Mouse (Mus musculus): ENCODE measurements at regions not wholly inside any gene's neighbourhood (a gene's known extent, or its start where the extent isn't known, plus 50 kb on each side); places are given as distances from the start of the nearest gene placed in this dataset.

DNA sequence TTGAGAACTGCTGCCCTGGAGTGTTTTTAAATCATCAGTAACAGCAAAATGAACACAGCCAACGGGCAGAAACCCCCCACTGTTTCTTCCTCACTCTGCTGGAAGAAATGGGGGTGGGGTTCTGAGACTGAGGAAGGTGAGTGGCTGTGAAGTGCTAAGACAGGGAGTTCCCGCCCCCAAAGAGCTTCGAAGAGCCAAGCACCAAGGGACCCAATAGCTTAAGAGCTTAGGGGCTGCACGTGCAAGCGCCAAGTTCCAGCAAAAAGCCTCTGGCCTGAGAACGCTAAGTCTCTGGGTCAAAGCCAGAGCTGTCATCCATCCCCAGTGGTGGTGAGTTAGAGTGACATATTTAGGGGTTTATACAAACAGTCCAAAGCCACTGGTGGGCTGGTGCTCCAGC is 55.1 kb upstream of the Pcbd1 start:
- no peak for DNase-seq
- intact Hi-C loops (cut with DNase I; ENCODE audit: low total_unique reads): no loop called here

DNA sequence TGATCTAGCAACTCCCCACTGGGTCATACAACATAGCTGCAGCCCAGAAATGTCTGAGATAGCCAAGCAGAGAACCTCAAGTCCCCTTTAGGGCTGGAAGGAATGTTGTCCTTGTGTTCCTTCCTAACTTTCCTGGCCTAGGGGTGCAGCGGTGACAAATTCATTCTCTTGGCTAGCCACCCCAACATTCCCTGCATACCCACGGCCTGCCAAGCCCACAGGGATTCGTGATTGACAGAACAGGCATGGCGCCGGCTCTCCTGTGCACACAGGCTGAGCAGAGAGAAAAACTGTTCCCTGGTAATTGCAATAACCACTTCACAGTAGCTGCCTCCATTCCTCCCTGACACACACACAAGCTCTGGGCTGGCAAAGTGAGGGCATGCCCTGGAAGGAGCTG is 60.5 kb upstream of the Pcbd1 start:
- intact Hi-C loops (cut with DNase I; ENCODE audit: low total_unique reads): no loop called here
- DNase-seq: peak; percentile 26

- DNase-seq: no peak
- intact Hi-C loops (cut with DNase I; ENCODE audit: low total_unique reads): no loop called here
These were observed 61.9 kb upstream of the Pcbd1 start for GRCm38 (mm10) chr10:61027215-61027614.

DNA sequence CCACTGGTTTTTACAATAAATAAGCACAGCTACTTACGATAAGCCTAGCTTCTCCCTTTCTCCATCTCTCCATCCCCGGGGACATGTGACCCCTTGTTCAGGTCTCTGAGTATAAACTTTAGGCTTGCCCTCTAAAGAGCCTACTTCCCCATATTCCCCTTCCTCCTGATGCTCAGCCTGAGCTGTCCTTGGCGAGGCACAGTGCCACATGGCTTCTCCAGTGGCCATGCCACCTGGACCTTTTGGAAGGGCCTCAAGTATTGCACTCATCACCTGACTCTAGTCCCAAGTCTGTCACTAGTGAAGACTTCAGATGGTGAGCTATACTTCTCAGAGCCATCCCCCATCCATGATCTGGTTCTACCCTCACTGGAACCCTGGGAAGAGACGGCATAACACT is 64.1 kb upstream of the Pcbd1 start:
- no peak for DNase-seq
- intact Hi-C loops (cut with DNase I; ENCODE audit: low total_unique reads): no loop called here

DNA sequence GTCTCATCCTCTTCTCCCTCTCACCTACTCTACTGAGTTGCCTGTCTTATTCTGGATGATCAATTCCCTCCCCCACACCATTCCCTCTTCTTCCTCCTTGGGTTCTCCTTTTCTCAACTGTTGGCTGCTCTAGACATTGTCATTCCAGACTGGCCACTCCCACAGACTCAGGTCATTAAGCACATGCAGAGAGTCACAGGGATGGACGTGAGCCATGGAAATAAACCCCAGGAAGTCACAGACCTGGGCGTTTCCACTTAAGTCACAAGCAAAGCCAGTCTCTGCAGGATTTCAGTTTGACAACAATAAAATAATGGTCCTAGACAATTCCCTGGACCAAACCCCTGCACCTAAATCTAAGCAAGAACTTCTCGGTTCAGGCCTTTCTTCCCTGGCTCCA is 65.0 kb upstream of the Pcbd1 start:
- DNase-seq: no peak
- intact Hi-C loops (cut with DNase I; ENCODE audit: low total_unique reads): no loop called here

GRCm38 (mm10) chr10:61023431-61023830 is 65.7 kb upstream of the Pcbd1 start:
- intact Hi-C loops (cut with DNase I; ENCODE audit: low total_unique reads): no loop called here
- no peak for DNase-seq

DNA sequence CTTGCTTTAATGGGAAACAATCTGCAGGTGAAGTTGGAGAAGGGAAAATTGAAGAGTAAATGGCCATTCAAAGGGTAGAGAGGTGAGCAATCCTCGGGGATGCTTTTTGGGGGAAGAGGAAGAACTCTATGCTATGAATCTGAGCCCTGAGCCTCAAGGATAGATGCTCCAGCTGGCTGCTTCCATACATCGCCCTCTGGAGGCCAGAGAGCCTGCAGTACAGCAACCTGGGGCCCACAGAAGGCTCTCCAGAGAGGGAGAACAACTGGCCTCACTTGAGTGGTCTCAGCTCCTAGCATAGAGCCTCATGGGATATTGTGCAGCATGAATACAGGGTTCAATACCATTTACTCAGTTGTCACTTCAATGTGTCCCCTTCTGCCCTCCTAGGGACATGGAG is 69.6 kb upstream of the Pcbd1 start:
- no peak for DNase-seq
- intact Hi-C loops (cut with DNase I; ENCODE audit: low total_unique reads): no loop called here

GRCm38 (mm10) chr10:61012199-61012695 is 76.9 kb upstream of the Pcbd1 start:
- intact Hi-C loops (cut with DNase I; ENCODE audit: low total_unique reads): no loop called here
- no peak for DNase-seq

GRCm38 (mm10) chr10:61010697-61011096 is 78.4 kb upstream of the Pcbd1 start:
- intact Hi-C loops (cut with DNase I; ENCODE audit: low total_unique reads): no loop called here
- no peak for DNase-seq

- intact Hi-C loops (cut with DNase I; ENCODE audit: low total_unique reads): no loop called here
- no peak for DNase-seq
These were observed 81.7 kb upstream of the Pcbd1 start for GRCm38 (mm10) chr10:61007403-61007802.

DNA sequence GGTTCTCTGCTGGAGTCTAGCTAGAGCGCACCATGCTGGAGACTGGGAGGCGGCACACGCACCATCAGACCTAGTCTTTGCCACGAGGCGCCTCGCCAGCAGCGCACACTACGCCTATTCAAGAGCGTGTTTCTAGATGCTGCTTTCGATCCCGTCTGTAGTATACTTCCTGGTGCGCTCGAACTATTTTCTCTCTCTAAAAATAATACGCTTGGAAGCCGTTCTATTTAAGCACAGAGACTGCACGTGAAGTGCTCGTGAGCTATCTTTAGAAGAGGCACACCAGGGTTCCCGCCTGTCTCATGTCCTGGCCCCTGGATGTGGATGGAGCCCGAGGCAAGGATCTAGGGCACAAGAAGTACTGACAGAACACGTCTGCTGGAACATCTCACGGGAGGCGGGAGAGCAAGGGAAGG is 87.4 kb upstream of the Pcbd1 start:
- intact Hi-C loops (cut with DNase I; ENCODE audit: low total_unique reads): no loop called here
- DNase-seq: no peak

- DNase-seq: no peak
- intact Hi-C loops (cut with DNase I; ENCODE audit: low total_unique reads): no loop called here
These were observed 91.7 kb upstream of the Pcbd1 start for GRCm38 (mm10) chr10:60997393-60997792.

- intact Hi-C loops (cut with DNase I; ENCODE audit: low total_unique reads): no loop called here
- no peak for DNase-seq
These were observed 93.1 kb upstream of the Pcbd1 start for GRCm38 (mm10) chr10:60995908-60996640.

GRCm38 (mm10) chr10:60985109-60985576 is 104.0 kb upstream of the Pcbd1 start:
- intact Hi-C loops (cut with DNase I; ENCODE audit: low total_unique reads): no loop called here
- DNase-seq: peak; percentile 18

DNA sequence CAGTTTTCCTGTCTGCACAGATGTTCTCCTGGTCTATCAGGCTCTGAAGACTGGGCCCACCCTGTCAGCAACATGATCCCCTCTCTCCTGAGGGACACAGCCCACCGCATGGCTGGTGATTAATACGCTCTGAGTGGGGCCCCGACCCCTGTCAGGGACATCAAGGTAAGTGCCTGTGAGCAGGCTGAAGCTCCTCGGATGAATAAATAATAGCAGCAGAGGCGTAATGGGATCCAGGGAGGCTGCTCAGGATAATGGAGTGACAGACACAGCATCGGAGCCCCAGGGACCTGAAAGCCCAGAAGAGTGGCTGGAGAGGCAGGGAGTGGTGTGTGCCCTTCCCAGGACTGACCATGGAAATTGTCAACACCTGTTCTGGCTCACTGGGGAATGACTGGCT is 107.4 kb upstream of the Pcbd1 start:
- DNase-seq: no peak
- intact Hi-C loops (cut with DNase I; ENCODE audit: low total_unique reads): no loop called here

DNA sequence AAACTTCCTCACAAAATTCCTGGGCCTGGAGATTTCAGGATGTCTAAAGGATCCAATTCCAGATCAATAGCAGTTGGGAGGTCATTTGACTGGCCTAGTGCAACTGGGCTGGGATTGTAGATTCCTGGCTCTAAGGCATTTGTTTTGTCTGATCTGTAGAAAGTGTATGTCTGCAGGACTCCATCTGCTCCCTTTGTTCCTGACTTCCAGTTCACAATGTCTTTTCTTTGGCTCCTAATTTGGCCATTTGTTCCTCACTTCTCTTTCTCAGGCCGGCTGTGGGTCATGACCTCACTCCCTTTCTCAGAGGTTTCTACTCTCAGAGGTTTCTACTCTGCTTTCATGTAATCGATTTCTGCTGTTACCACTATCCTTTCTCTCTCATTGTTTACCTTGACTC is 115.5 kb upstream of the Pcbd1 start:
- intact Hi-C loops (cut with DNase I; ENCODE audit: low total_unique reads): no loop called here
- DNase-seq: no peak

GRCm38 (mm10) chr10:60964843-60965242 is 124.3 kb upstream of the Pcbd1 start:
- DNase-seq: no peak
- intact Hi-C loops (cut with DNase I; ENCODE audit: low total_unique reads): no loop called here

DNA sequence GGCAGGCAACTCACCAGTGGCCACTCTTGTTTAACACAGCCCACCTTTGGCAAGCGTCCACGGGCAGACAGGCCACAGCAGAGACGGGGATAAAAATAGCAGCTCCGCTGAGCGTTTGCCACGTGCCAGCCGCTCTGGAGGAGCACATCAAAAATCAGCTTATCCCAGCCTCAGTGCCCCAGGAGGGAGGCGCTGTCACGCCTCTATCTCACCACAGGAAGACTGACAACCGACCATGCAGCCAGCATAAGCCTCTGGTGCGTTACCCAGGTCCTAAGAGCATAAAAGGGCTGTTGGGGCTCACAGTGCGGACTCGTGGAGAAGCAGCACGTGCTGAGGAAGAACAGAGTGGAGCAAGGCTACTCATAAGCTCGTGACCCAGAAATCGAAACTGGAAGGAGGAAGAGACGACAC is 126.4 kb upstream of the Unc5b start:
- no peak for DNase-seq
- intact Hi-C loops (cut with DNase I; ENCODE audit: low total_unique reads): no loop called here

GRCm38 (mm10) chr10:60955467-60955866 is 124.1 kb upstream of the Unc5b start:
- no peak for DNase-seq
- intact Hi-C loops (cut with DNase I; ENCODE audit: low total_unique reads): no loop called here

GRCm38 (mm10) chr10:60952495-60952894 is 121.1 kb upstream of the Unc5b start:
- DNase-seq: no peak
- intact Hi-C loops (cut with DNase I; ENCODE audit: low total_unique reads): no loop called here

- intact Hi-C loops (cut with DNase I; ENCODE audit: low total_unique reads): no loop called here
- DNase-seq: no peak
These were observed 117.7 kb upstream of the Unc5b start for GRCm38 (mm10) chr10:60948983-60949677.
